In genomic region chr5:125465701-125466106, GRCm38 (mm10) we compare ENCODE assay signal across 8 mouse cellular contexts. TPM values are rescaled to one million over a fixed set of nuclear protein-coding genes. Genes with fewer than 3 reads are reported as not detected.
DNase-seq lines count a peak whose midpoint lies in the region; ATAC-seq lines count a peak whose summit lies in the region.

No protein-coding gene starts in this region.

- intact Hi-C loops in gastrocnemius, postnatal 14 days (cut with DNase I; ENCODE audit: low total_unique reads): no loop called here
- intact Hi-C loops in left cerebral cortex, postnatal 10 days (cut with DNase I): no loop called here

- peak; percentile 98 for DNase-seq in adrenal gland, adult (ENCODE audit: inconsistent age in 2 of 2, low spot score in 1 of 2)
- peak; percentile 99 for DNase-seq in embryo, embryonic 10.5 days (ENCODE audit: low spot score)
- DNase-seq in gastrocnemius, postnatal 14 days: peak; percentile 97
- DNase-seq in left cerebral cortex, postnatal 10 days (ENCODE audit: extremely low spot score in 1 of 2, low spot score in 2 of 2): peak; percentile 98
- DNase-seq in right cerebral cortex, postnatal 25 days: peak; percentile 96
- peak; percentile 96 to 97 for DNase-seq in urinary bladder, postnatal 4 days (ENCODE audit: low spot score in 2 of 2)

- ATAC-seq in inflammation-experienced regulatory T-cells, adult 6 months: peak; percentile 100
- ATAC-seq in megakaryocyte-erythroid progenitor cell, adult 5-6 weeks (replicated peaks; ENCODE audit: low FRiP score, low TSS enrichment, poor library complexity, severe bottlenecking): peak; percentile 97

RNA-seq across cellular contexts. Expression of gene Aacs, which starts 9.9 kb away (rescaled TPM):
- 1 to 10 TPM; 2.0 to 4.6 TPM for total RNA-seq in gastrocnemius, postnatal 14 days (2021)
- polyA plus RNA-seq in inflammation-experienced regulatory T-cells, adult 6 months (2017; shearing (Covaris generic)): 10 to 100 TPM; 22.5 to 25.4 (median 24.7) TPM
- total RNA-seq in left cerebral cortex, postnatal 10 days (2021): 10 to 100 TPM; 84.1 to 96.1 TPM
- 8.4 and 8.7 TPM in 2 replicates for total RNA-seq in megakaryocyte-erythroid progenitor cell, adult 5-6 weeks (2014; fragmentation: Nextera tagmentation)
- 3.2 and 3.8 TPM in 2 replicates for total RNA-seq in megakaryocyte-erythroid progenitor cell, adult 5-6 weeks (2017)

RNA-seq across cellular contexts. Expression of gene Bri3bp, which starts 24.3 kb away (rescaled TPM):
- total RNA-seq in gastrocnemius, postnatal 14 days (2021): 1 to 10 TPM; 5.3 to 6.4 TPM
- polyA plus RNA-seq in inflammation-experienced regulatory T-cells, adult 6 months (2017; shearing (Covaris generic)): 10 to 100 TPM in 1 of 3 experiments, 1 to 10 TPM in 2; 5.6 to 12.9 (median 8.3) TPM
- 10 to 100 TPM; 81.3 to 83.6 TPM for total RNA-seq in left cerebral cortex, postnatal 10 days (2021)
- 37.4 and 77.0 TPM in 2 replicates for total RNA-seq in megakaryocyte-erythroid progenitor cell, adult 5-6 weeks (2014; fragmentation: Nextera tagmentation)
- 28.5 and 31.3 TPM in 2 replicates for total RNA-seq in megakaryocyte-erythroid progenitor cell, adult 5-6 weeks (2017)

RNA-seq across cellular contexts. Expression of gene Dhx37, which starts 31.8 kb away (rescaled TPM):
- 1 to 10 TPM; 3.6 to 4.0 TPM for total RNA-seq in gastrocnemius, postnatal 14 days (2021)
- 10 to 100 TPM in 1 of 3 experiments, 1 to 10 TPM in 2; 6.9 to 10.2 (median 9.2) TPM for polyA plus RNA-seq in inflammation-experienced regulatory T-cells, adult 6 months (2017; shearing (Covaris generic))
- 10 to 100 TPM; 12.2 to 14.5 TPM for total RNA-seq in left cerebral cortex, postnatal 10 days (2021)
- total RNA-seq in megakaryocyte-erythroid progenitor cell, adult 5-6 weeks (2014; fragmentation: Nextera tagmentation): 21.2 and 34.5 TPM in 2 replicates
- 69.0 and 83.7 TPM in 2 replicates for total RNA-seq in megakaryocyte-erythroid progenitor cell, adult 5-6 weeks (2017)

Comparison
In these comparisons a context has a peak if more than half of its experiments do, and no peak if none do; other contexts are left out.
1. Peak in every context shown above with its lines: DNase-seq and ATAC-seq.
2. RNA of gene Aacs, which starts 9.9 kb away (total RNA-seq): 84.1 to 96.1 TPM in left cerebral cortex, postnatal 10 days; 3.2 to 8.7 TPM in megakaryocyte-erythroid progenitor cell, adult 5-6 weeks and 2.0 to 4.6 TPM in gastrocnemius, postnatal 14 days; every median in the first group is over 4 times any median in the second.